Mouse (Mus musculus): ENCODE data around the gene Rsu1. TPM values are rescaled to one million over a fixed set of nuclear protein-coding genes. Genes with fewer than 3 reads are reported as not detected.

Gene Rsu1
- total RNA-seq, 2 experiments from 2014 or later, result 36.2 to 36.5 TPM

- TF ChIP-seq CTCF (conservative IDR thresholded peaks at IDR 0.05), result no peak
- H3K27ac ChIP-seq, result no peak overlapping the region
- DNase-seq (ENCODE audit: low spot score in 2 of 2), result no peak
- H3K4me3 ChIP-seq, result no peak overlapping the region
Observed at GRCm38 (mm10) chr2:13240711-13241110, 30.5 kb downstream of the Rsu1 start.

- DNase-seq (ENCODE audit: low spot score in 2 of 2), result peak; percentile 66 to 67
- TF ChIP-seq CTCF (conservative IDR thresholded peaks at IDR 0.05), result peak; percentile 96
- H3K4me3 ChIP-seq, result no peak overlapping the region
- no peak overlapping the region for H3K27ac ChIP-seq
Observed at GRCm38 (mm10) chr2:13237140-13237901, 33.9 kb downstream of the Rsu1 start.

GRCm38 (mm10) chr2:13235696-13236095 lies 35.5 kb downstream of the Rsu1 start:
- DNase-seq (ENCODE audit: low spot score in 2 of 2), result no peak
- H3K27ac ChIP-seq, result no peak overlapping the region
- H3K4me3 ChIP-seq, result no peak overlapping the region
- no peak for TF ChIP-seq CTCF (conservative IDR thresholded peaks at IDR 0.05)

GRCm38 (mm10) chr2:13234796-13235195 lies 36.4 kb downstream of the Rsu1 start:
- Histone ChIP-seq H3K27ac (no peak overlapping the region), H3K4me3 (no peak overlapping the region)
- no peak for DNase-seq (ENCODE audit: low spot score in 2 of 2)
- TF ChIP-seq CTCF (conservative IDR thresholded peaks at IDR 0.05), result no peak

GRCm38 (mm10) chr2:13233902-13234301 lies 37.3 kb downstream of the Rsu1 start:
- no peak overlapping the region for H3K4me3 ChIP-seq
- DNase-seq (ENCODE audit: low spot score in 2 of 2), result no peak
- no peak overlapping the region for H3K27ac ChIP-seq
- TF ChIP-seq CTCF (conservative IDR thresholded peaks at IDR 0.05), result no peak

- no peak overlapping the region for H3K27ac ChIP-seq
- TF ChIP-seq CTCF (conservative IDR thresholded peaks at IDR 0.05), result no peak
- DNase-seq (ENCODE audit: low spot score in 2 of 2), result no peak
- no peak overlapping the region for H3K4me3 ChIP-seq
Observed at GRCm38 (mm10) chr2:13233254-13233835, 37.9 kb downstream of the Rsu1 start.

- no peak for DNase-seq (ENCODE audit: low spot score in 2 of 2)
- TF ChIP-seq CTCF (conservative IDR thresholded peaks at IDR 0.05), result no peak
- Histone ChIP-seq H3K27ac (no peak overlapping the region), H3K4me3 (no peak overlapping the region)
Observed at GRCm38 (mm10) chr2:13232305-13232704, 38.9 kb downstream of the Rsu1 start.

GRCm38 (mm10) chr2:13229686-13230085 lies 41.5 kb downstream of the Rsu1 start:
- H3K27ac ChIP-seq, result no peak overlapping the region
- no peak for TF ChIP-seq CTCF (conservative IDR thresholded peaks at IDR 0.05)
- no peak for DNase-seq (ENCODE audit: low spot score in 2 of 2)
- H3K4me3 ChIP-seq, result no peak overlapping the region

- DNase-seq (ENCODE audit: low spot score in 2 of 2), result no peak
- Histone ChIP-seq H3K4me3 (no peak overlapping the region), H3K27ac (no peak overlapping the region)
- no peak for TF ChIP-seq CTCF (conservative IDR thresholded peaks at IDR 0.05)
Observed at GRCm38 (mm10) chr2:13226031-13226430, 45.2 kb downstream of the Rsu1 start.

- no peak for TF ChIP-seq CTCF (conservative IDR thresholded peaks at IDR 0.05)
Observed at GRCm38 (mm10) chr2:13224546-13224945, 46.7 kb downstream of the Rsu1 start.

GRCm38 (mm10) chr2:13223451-13223850 lies 47.8 kb downstream of the Rsu1 start:
- Histone ChIP-seq H3K27ac (no peak overlapping the region), H3K4me3 (no peak overlapping the region)
- DNase-seq (ENCODE audit: low spot score in 2 of 2), result no peak
- no peak for TF ChIP-seq CTCF (conservative IDR thresholded peaks at IDR 0.05)

More at GRCm38 (mm10) chr2:13224546-13224945, 46.7 kb downstream of the Rsu1 start:
- DNase-seq (ENCODE audit: low spot score in 2 of 2), result no peak
- Histone ChIP-seq H3K27ac (no peak overlapping the region), H3K4me3 (no peak overlapping the region)

- Histone ChIP-seq H3K4me3 (no peak overlapping the region), H3K27ac (no peak overlapping the region)
- DNase-seq (ENCODE audit: low spot score in 2 of 2), result no peak
- no peak for TF ChIP-seq CTCF (conservative IDR thresholded peaks at IDR 0.05)
Observed at GRCm38 (mm10) chr2:13220141-13220540, 51.1 kb downstream of the Rsu1 start.

GRCm38 (mm10) chr2:13218112-13218511 lies 53.1 kb downstream of the Rsu1 start:
- DNase-seq (ENCODE audit: low spot score in 2 of 2), result no peak
- Histone ChIP-seq H3K27ac (no peak overlapping the region), H3K4me3 (no peak overlapping the region)
- no peak for TF ChIP-seq CTCF (conservative IDR thresholded peaks at IDR 0.05)

- Histone ChIP-seq H3K27ac (no peak overlapping the region), H3K4me3 (no peak overlapping the region)
- TF ChIP-seq CTCF (conservative IDR thresholded peaks at IDR 0.05), result no peak
- no peak for DNase-seq (ENCODE audit: low spot score in 2 of 2)
Observed at GRCm38 (mm10) chr2:13206825-13207224, 64.4 kb downstream of the Rsu1 start.
